Mouse (Mus musculus): ENCODE measurements around the gene Akt3. TPM values are rescaled to one million over a fixed set of nuclear protein-coding genes. Genes with fewer than 3 reads are reported as not detected.

The Akt3 gene
- polyA plus RNA-seq, 1 experiment from 2014 or later = 28.9 TPM

- Histone ChIP-seq H3K4me3 (ENCODE audit: low read depth, low read length) (peak overlapping the region; percentile 96), H3K27me3 (ENCODE audit: control insufficient read depth, insufficient read depth, low read length) (no peaks in the 10 kb centered on the region), H3K4me2 (replicated peaks; ENCODE audit: low read depth, low read length) (peak overlapping the region; percentile 71), H3K4me1 (replicated peaks; ENCODE audit: control insufficient read depth, insufficient read depth, low read length) (no peaks in the 10 kb centered on the region), H3K36me3 (ENCODE audit: control insufficient read depth, insufficient read depth, low read length) (no peaks in the 10 kb centered on the region), H3K9ac (ENCODE audit: low read depth, low read length) (peak overlapping the region; percentile 97), H3K9me3 (ENCODE audit: control insufficient read depth, low read length) (no peaks in the 10 kb centered on the region), H3K27ac (ENCODE audit: low read depth, low read length) (peak overlapping the region; percentile 100)
- no peak for DNase-seq (ENCODE audit: low spot score)
- no peak for ATAC-seq (ENCODE audit: low FRiP score)
- 23% methylated on average over 16 of the region's 16 CpGs for WGBS
These were observed 1.1 kb upstream of the Akt3 start for GRCm38 (mm10) chr1:177259038-177259600.

GRCm38 (mm10) chr1:177258343-177259037 is 487 bp upstream of the Akt3 start:
- H3K4me3 ChIP-seq (ENCODE audit: low read depth, low read length) = peak overlapping the region; percentile 96
- peak; percentile 90 for ATAC-seq (ENCODE audit: low FRiP score)
- H3K9me3 ChIP-seq (ENCODE audit: control insufficient read depth, low read length) = no peaks in the 10 kb centered on the region
- H3K4me2 ChIP-seq (replicated peaks; ENCODE audit: low read depth, low read length) = peak overlapping the region; percentile 71
- peak overlapping the region; percentile 97 for H3K9ac ChIP-seq (ENCODE audit: low read depth, low read length)
- H3K27me3 ChIP-seq (ENCODE audit: control insufficient read depth, insufficient read depth, low read length) = no peaks in the 10 kb centered on the region
- peak; percentile 90 for DNase-seq (ENCODE audit: low spot score)
- peak overlapping the region; percentile 100 for H3K27ac ChIP-seq (ENCODE audit: low read depth, low read length)
- no peaks in the 10 kb centered on the region for H3K36me3 ChIP-seq (ENCODE audit: control insufficient read depth, insufficient read depth, low read length)
- WGBS = 0% methylated on average over 23 of the region's 86 CpGs
- H3K4me1 ChIP-seq (replicated peaks; ENCODE audit: control insufficient read depth, insufficient read depth, low read length) = no peaks in the 10 kb centered on the region

- peak; percentile 80 for DNase-seq (ENCODE audit: low spot score)
- under 1% methylated on average over 37 of the region's 86 CpGs for WGBS
- Histone ChIP-seq H3K4me2 (replicated peaks; ENCODE audit: low read depth, low read length) (peak overlapping the region; percentile 71), H3K27ac (ENCODE audit: low read depth, low read length) (peak overlapping the region; percentile 100), H3K27me3 (ENCODE audit: control insufficient read depth, insufficient read depth, low read length) (no peaks in the 10 kb centered on the region), H3K4me3 (ENCODE audit: low read depth, low read length) (peak overlapping the region; percentile 96), H3K9me3 (ENCODE audit: control insufficient read depth, low read length) (no peaks in the 10 kb centered on the region), H3K4me1 (replicated peaks; ENCODE audit: control insufficient read depth, insufficient read depth, low read length) (no peaks in the 10 kb centered on the region), H3K9ac (ENCODE audit: low read depth, low read length) (peak overlapping the region; percentile 97), H3K36me3 (ENCODE audit: control insufficient read depth, insufficient read depth, low read length) (no peaks in the 10 kb centered on the region)
- peak; percentile 80 for ATAC-seq (ENCODE audit: low FRiP score)
These were observed 597 bp downstream of the Akt3 start for GRCm38 (mm10) chr1:177257178-177258033.

GRCm38 (mm10) chr1:177248638-177249037 is 9.4 kb downstream of the Akt3 start:
- no peak overlapping the region for H3K9ac ChIP-seq (ENCODE audit: low read depth, low read length)
- H3K4me1 ChIP-seq (replicated peaks; ENCODE audit: control insufficient read depth, insufficient read depth, low read length) = no peaks in the 10 kb centered on the region
- DNase-seq (ENCODE audit: low spot score) (no peak), ATAC-seq (ENCODE audit: low FRiP score) (no peak)
- 63% methylated on average over 4 of the region's 4 CpGs for WGBS
- H3K36me3 ChIP-seq (ENCODE audit: control insufficient read depth, insufficient read depth, low read length) = no peaks in the 10 kb centered on the region
- no peak overlapping the region for H3K4me2 ChIP-seq (replicated peaks; ENCODE audit: low read depth, low read length)
- H3K27me3 ChIP-seq (ENCODE audit: control insufficient read depth, insufficient read depth, low read length) = no peaks in the 10 kb centered on the region
- H3K4me3 ChIP-seq (ENCODE audit: low read depth, low read length) = no peak overlapping the region
- no peak overlapping the region for H3K27ac ChIP-seq (ENCODE audit: low read depth, low read length)
- no peaks in the 10 kb centered on the region for H3K9me3 ChIP-seq (ENCODE audit: control insufficient read depth, low read length)

GRCm38 (mm10) chr1:177238368-177238767 is 19.6 kb downstream of the Akt3 start:
- no peaks in the 10 kb centered on the region for H3K27me3 ChIP-seq (ENCODE audit: control insufficient read depth, insufficient read depth, low read length)
- WGBS = 87% methylated on average over 2 of the region's 2 CpGs
- DNase-seq (ENCODE audit: low spot score) = no peak
- H3K4me2 ChIP-seq (replicated peaks; ENCODE audit: low read depth, low read length) = no peak overlapping the region
- H3K27ac ChIP-seq (ENCODE audit: low read depth, low read length) = no peak overlapping the region
- H3K4me3 ChIP-seq (ENCODE audit: low read depth, low read length) = no peak overlapping the region
- ATAC-seq (ENCODE audit: low FRiP score) = no peak
- no peaks in the 10 kb centered on the region for H3K4me1 ChIP-seq (replicated peaks; ENCODE audit: control insufficient read depth, insufficient read depth, low read length)
- no peaks in the 10 kb centered on the region for H3K9me3 ChIP-seq (ENCODE audit: control insufficient read depth, low read length)
- H3K36me3 ChIP-seq (ENCODE audit: control insufficient read depth, insufficient read depth, low read length) = 0 out of 2 replicates have a peak, but pooled peaks cover 2% of the 10 kb centered on the region
- no peak overlapping the region for H3K9ac ChIP-seq (ENCODE audit: low read depth, low read length)

- H3K9me3 ChIP-seq (ENCODE audit: control insufficient read depth, low read length) = no peaks in the 10 kb centered on the region
- H3K4me2 ChIP-seq (replicated peaks; ENCODE audit: low read depth, low read length) = no peak overlapping the region
- no peak overlapping the region for H3K4me3 ChIP-seq (ENCODE audit: low read depth, low read length)
- H3K27ac ChIP-seq (ENCODE audit: low read depth, low read length) = no peak overlapping the region
- no peak overlapping the region for H3K9ac ChIP-seq (ENCODE audit: low read depth, low read length)
- 59% methylated on average over 2 of the region's 2 CpGs for WGBS
- H3K4me1 ChIP-seq (replicated peaks; ENCODE audit: control insufficient read depth, insufficient read depth, low read length) = no peaks in the 10 kb centered on the region
- no peak for DNase-seq (ENCODE audit: low spot score)
- no peaks in the 10 kb centered on the region for H3K36me3 ChIP-seq (ENCODE audit: control insufficient read depth, insufficient read depth, low read length)
- H3K27me3 ChIP-seq (ENCODE audit: control insufficient read depth, insufficient read depth, low read length) = no peaks in the 10 kb centered on the region
- no peak for ATAC-seq (ENCODE audit: low FRiP score)
These were observed 21.3 kb downstream of the Akt3 start for GRCm38 (mm10) chr1:177236695-177237094.

- no peak for ATAC-seq (ENCODE audit: low FRiP score)
- Histone ChIP-seq H3K4me3 (ENCODE audit: low read depth, low read length) (no peak overlapping the region), H3K27me3 (ENCODE audit: control insufficient read depth, insufficient read depth, low read length) (no peaks in the 10 kb centered on the region), H3K4me2 (replicated peaks; ENCODE audit: low read depth, low read length) (no peak overlapping the region), H3K36me3 (ENCODE audit: control insufficient read depth, insufficient read depth, low read length) (no peaks in the 10 kb centered on the region), H3K9ac (ENCODE audit: low read depth, low read length) (no peak overlapping the region), H3K4me1 (replicated peaks; ENCODE audit: control insufficient read depth, insufficient read depth, low read length) (no peaks in the 10 kb centered on the region), H3K27ac (ENCODE audit: low read depth, low read length) (no peak overlapping the region), H3K9me3 (ENCODE audit: control insufficient read depth, low read length) (no peaks in the 10 kb centered on the region)
- no peak for DNase-seq (ENCODE audit: low spot score)
These were observed 21.8 kb downstream of the Akt3 start for GRCm38 (mm10) chr1:177236249-177236648.

GRCm38 (mm10) chr1:177234462-177234861 is 23.5 kb downstream of the Akt3 start:
- H3K27ac ChIP-seq (ENCODE audit: low read depth, low read length) = no peak overlapping the region
- no peaks in the 10 kb centered on the region for H3K36me3 ChIP-seq (ENCODE audit: control insufficient read depth, insufficient read depth, low read length)
- H3K4me2 ChIP-seq (replicated peaks; ENCODE audit: low read depth, low read length) = no peak overlapping the region
- ATAC-seq (ENCODE audit: low FRiP score) = no peak
- no peak overlapping the region for H3K9ac ChIP-seq (ENCODE audit: low read depth, low read length)
- H3K4me3 ChIP-seq (ENCODE audit: low read depth, low read length) = no peak overlapping the region
- no peak for DNase-seq (ENCODE audit: low spot score)
- no peaks in the 10 kb centered on the region for H3K4me1 ChIP-seq (replicated peaks; ENCODE audit: control insufficient read depth, insufficient read depth, low read length)
- no peaks in the 10 kb centered on the region for H3K9me3 ChIP-seq (ENCODE audit: control insufficient read depth, low read length)
- no peaks in the 10 kb centered on the region for H3K27me3 ChIP-seq (ENCODE audit: control insufficient read depth, insufficient read depth, low read length)
- 96% methylated on average over 5 of the region's 5 CpGs for WGBS

Data from hindbrain, embryonic 11.5 days (tissue).